ENCODE assay signal across 22 mouse cellular contexts in genomic region chr2:125315203-125315602, GRCm38 (mm10).
DNase-seq lines count a peak whose midpoint lies in the region; ATAC-seq and TF ChIP-seq lines count a peak whose summit lies in the region.
"Had no signal": no experiment of that assay in that cellular context is flagged by ENCODE, and none has a peak within 500 bp of the region (broad histone marks: within the 10 kb centered on the region; RNA-seq: fewer than 3 reads in every experiment).

No protein-coding gene starts in this region.

- no peaks in the 10 kb centered on the region for H3K9me3 ChIP-seq in heart, embryonic 10.5 days
- no peaks in the 10 kb centered on the region for H3K9me3 ChIP-seq in lung, embryonic 15.5 days
- no peaks in the 10 kb centered on the region for H3K9me3 ChIP-seq in midbrain, embryonic 11.5 days (ENCODE audit: control insufficient read depth, low read length)
- no peaks in the 10 kb centered on the region for H3K9me3 ChIP-seq in midbrain, postnatal 0 days (ENCODE audit: low read length)
- H3K9me3 ChIP-seq: G1E had no signal

- H3K4me3 ChIP-seq in heart, embryonic 10.5 days = no peak overlapping the region
- no peak overlapping the region for H3K4me3 ChIP-seq in lung, embryonic 15.5 days
- H3K4me3 ChIP-seq in midbrain, embryonic 11.5 days (ENCODE audit: low read depth, low read length) = no peak overlapping the region
- H3K4me3 ChIP-seq in midbrain, postnatal 0 days (ENCODE audit: low read depth, low read length) = no peak overlapping the region

- no peak overlapping the region for H3K9ac ChIP-seq in lung, embryonic 15.5 days
- H3K9ac ChIP-seq in midbrain, embryonic 11.5 days (ENCODE audit: low read length) = no peak overlapping the region
- H3K9ac ChIP-seq in midbrain, postnatal 0 days (replicated peaks; ENCODE audit: low read length, poor library complexity, severe bottlenecking) = no peak overlapping the region

- H3K27me3 ChIP-seq in heart, embryonic 10.5 days (ENCODE audit: insufficient read depth, poor library complexity, severe bottlenecking) = no peaks in the 10 kb centered on the region
- H3K27me3 ChIP-seq in lung, embryonic 15.5 days = no peaks in the 10 kb centered on the region
- H3K27me3 ChIP-seq in midbrain, embryonic 11.5 days (ENCODE audit: control insufficient read depth, insufficient read depth, low read length) = no peaks in the 10 kb centered on the region
- H3K27me3 ChIP-seq in midbrain, postnatal 0 days (ENCODE audit: insufficient read depth, low read length) = no peaks in the 10 kb centered on the region
- H3K27me3 ChIP-seq: CH12.LX, Patski had no signal

- peaks cover 18% of the 10 kb centered on the region for H3K4me1 ChIP-seq in heart, embryonic 10.5 days
- peaks cover 10% of the 10 kb centered on the region; the same call in 1 of the 2 replicates for H3K4me1 ChIP-seq in lung, embryonic 15.5 days
- H3K4me1 ChIP-seq in midbrain, embryonic 11.5 days (ENCODE audit: control insufficient read depth, insufficient read depth, low read length) = no peaks in the 10 kb centered on the region
- H3K4me1 ChIP-seq in midbrain, postnatal 0 days (ENCODE audit: insufficient read depth, low read length) = no peaks in the 10 kb centered on the region

- no peak for ATAC-seq in lung, embryonic 15.5 days (ENCODE audit: borderline replicate concordance, extremely low read depth, low FRiP score, low TSS enrichment)
- ATAC-seq in midbrain, embryonic 11.5 days (ENCODE audit: low FRiP score) = no peak
- ATAC-seq in midbrain, postnatal 0 days (ENCODE audit: low FRiP score) = no peak
- ATAC-seq: activated CD4-positive, CD25-positive, alpha-beta regulatory T cell, adult 4 months; CD4-positive, CD25-positive, alpha-beta regulatory T cell, adult 4 months; Patski had no signal

- H3K27ac ChIP-seq in heart, embryonic 10.5 days = no peak overlapping the region
- peak overlapping the region; percentile 50; the same call in 1 of the 2 replicates for H3K27ac ChIP-seq in lung, embryonic 15.5 days
- H3K27ac ChIP-seq in midbrain, embryonic 11.5 days (ENCODE audit: low read depth, low read length) = no peak overlapping the region
- H3K27ac ChIP-seq in midbrain, postnatal 0 days (ENCODE audit: low read depth, low read length) = no peak overlapping the region

- peaks cover 60% of the 10 kb centered on the region for H3K36me3 ChIP-seq in heart, embryonic 10.5 days
- peaks cover 28% of the 10 kb centered on the region for H3K36me3 ChIP-seq in lung, embryonic 15.5 days
- no peaks in the 10 kb centered on the region; the same call in 1 of the 2 replicates for H3K36me3 ChIP-seq in midbrain, embryonic 11.5 days (ENCODE audit: control insufficient read depth, insufficient read depth, low read length)
- H3K36me3 ChIP-seq in midbrain, postnatal 0 days (ENCODE audit: insufficient read depth, low read length) = peaks cover 42% of the 10 kb centered on the region
- H3K36me3 ChIP-seq: G1E had no signal

- H3K4me2 ChIP-seq in lung, embryonic 15.5 days = no peak overlapping the region
- no peak overlapping the region for H3K4me2 ChIP-seq in midbrain, embryonic 11.5 days
- H3K4me2 ChIP-seq in midbrain, postnatal 0 days (ENCODE audit: low read depth, low read length, poor library complexity, severe bottlenecking) = no peak overlapping the region

- WGBS in heart, embryonic 10.5 days = 86% methylated on average over 3 of the region's 3 CpGs
- WGBS in lung, embryonic 15.5 days = 84% methylated on average over 3 of the region's 3 CpGs
- 96% methylated on average over 3 of the region's 3 CpGs for WGBS in midbrain, embryonic 11.5 days
- 90% methylated on average over 3 of the region's 3 CpGs for WGBS in midbrain, postnatal 0 days

- DNase-seq in heart, adult 11 months = peak; percentile 57
- DNase-seq in heart, postnatal 4 days = no peak
- DNase-seq in heart, embryonic 10.5 days (ENCODE audit: low spot score) = peak; percentile 51
- no peak for DNase-seq in heart, adult 9 months (ENCODE audit: low spot score in 2 of 2)
- DNase-seq in lung, postnatal 36 days = no peak
- DNase-seq in midbrain, embryonic 11.5 days (ENCODE audit: low spot score, missing footprints) = peak; percentile 45
- DNase-seq in midbrain, postnatal 0 days (ENCODE audit: low spot score) = no peak
- DNase-seq: adrenal gland, adult 2 months; adrenal gland, adult 8-10 months; adrenal gland, postnatal 10 days; adrenal gland, postnatal 14 days; adrenal gland, postnatal 25 days; adrenal gland, postnatal 36 days; B cell, adult 2 months; cerebellum, adult 11 months; cerebellum, adult 11-12 months had no signal

- TF ChIP-seq CTCF in midbrain, postnatal 0 days (IDR thresholded peaks at IDR 0.05) = no peak

Comparison
In these comparisons a context has a peak if more than half of its experiments do, and no peak if none do; other contexts are left out.
1. DNase-seq: peak in heart, adult 11 months (single experiment), heart, embryonic 10.5 days (single experiment) and midbrain, embryonic 11.5 days (single experiment); none in heart, postnatal 4 days (single experiment), heart, adult 9 months (0 of 2), lung, postnatal 36 days (single experiment) and midbrain, postnatal 0 days (single experiment).